Mouse (Mus musculus) kidney, embryonic 15.5 days (tissue): Measurements from ENCODE around the gene Ikzf3. TPM values are rescaled to one million over a fixed set of nuclear protein-coding genes. Genes with fewer than 3 reads are reported as not detected.

Source experiments
- ATAC-seq: fragments of 200-750 bp; cut with Nextera tagmentation; replicated peaks from 2 replicates; pipeline ENCODE4 v1.8.0; 2017; ENCODE audit warnings: moderate TSS enrichment; ENCODE audit not compliant: low FRiP score
- H3K27ac ChIP-seq: fragments of 300-500 bp; sonication (generic); 2 replicates; pipeline ENCODE4 v1.5.1; 2015; ENCODE audit warnings: mild to moderate bottlenecking, inconsistent platforms
- H3K27me3 ChIP-seq: fragments of 300-500 bp; sonication (generic); 2 replicates; pipeline ENCODE4 v1.6.1; 2015; ENCODE audit warnings: inconsistent platforms
- H3K36me3 ChIP-seq: fragments of 300-500 bp; sonication (generic); 2 replicates; pipeline ENCODE4 v1.6.1; 2015; ENCODE audit warnings: inconsistent platforms
- H3K4me1 ChIP-seq: fragments of 300-500 bp; sonication (generic); 2 replicates; pipeline ENCODE4 v1.6.1; 2015; ENCODE audit warnings: inconsistent platforms
- H3K4me2 ChIP-seq: fragments of 300-500 bp; sonication (generic); 2 replicates; pipeline ENCODE4 v1.6.1; 2015; ENCODE audit warnings: moderate library complexity, mild to moderate bottlenecking, inconsistent platforms
- H3K4me3 ChIP-seq: fragments of 300-500 bp; sonication (generic); replicated peaks from 2 replicates; pipeline ENCODE4 v1.5.1; 2015; ENCODE audit warnings: mild to moderate bottlenecking, inconsistent platforms
- H3K9ac ChIP-seq: fragments of 300-500 bp; sonication (generic); 2 replicates; pipeline ENCODE4 v1.6.1; 2015; ENCODE audit warnings: mild to moderate bottlenecking, inconsistent platforms
- H3K9me3 ChIP-seq: fragments of 300-500 bp; sonication (generic); replicated peaks from 2 replicates; pipeline ENCODE4 v1.6.1; 2016; ENCODE audit warnings: inconsistent platforms
- WGBS: fragments of 180-500 bp; shearing (Covaris S2); methylation state at CpG from one replicate; pipeline ENCODE4 v1.1.7; 2015; ENCODE audit warnings: mixed read lengths; 5-methylcytosine and 5-hydroxymethylcytosine counted together
- polyA plus RNA-seq: library from polyadenylated mRNA; unstranded; fragments of >200 nt; fragmentation: Nextera tagmentation; extraction: Ambion mirVana; gene quantifications from 2 replicates; pipeline ENCODE4 v1.2.1, GENCODE M21; 2015

Gene Ikzf3
- polyA plus RNA-seq, 1 experiment from 2014 or later, result 0.43 TPM

DNA sequence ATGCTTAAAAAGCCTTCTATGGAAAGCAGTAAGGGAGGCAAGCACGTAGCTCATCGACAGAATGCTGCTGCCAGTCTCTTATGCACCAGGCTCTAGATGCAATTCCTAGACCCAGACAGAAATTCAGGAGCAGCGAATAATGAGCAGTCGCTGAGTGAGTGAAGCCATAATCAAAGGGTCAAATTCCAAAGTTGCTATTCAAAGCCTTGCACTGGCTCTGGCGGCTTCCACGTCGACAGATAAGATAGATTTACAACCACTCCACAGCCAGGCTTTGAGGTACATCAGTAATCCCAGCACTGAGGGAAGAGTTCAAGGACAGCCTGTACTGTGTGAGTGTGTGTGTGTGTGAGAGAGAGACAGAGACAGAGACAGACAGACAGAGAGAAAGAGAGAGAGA is 15.1 kb upstream of the Ikzf3 start:
- WGBS, result 33% methylated on average over 7 of the region's 7 CpGs
- no peak for ATAC-seq

GRCm38 (mm10) chr11:98555124-98555700 is 9.4 kb upstream of the Ikzf3 start:
- no peak overlapping the region for H3K27ac ChIP-seq
- peaks cover 11% of the 10 kb centered on the region for H3K4me1 ChIP-seq
- no peak overlapping the region for H3K9ac ChIP-seq
- no peaks in the 10 kb centered on the region for H3K36me3 ChIP-seq
- H3K4me2 ChIP-seq, result no peak overlapping the region
- WGBS, result 70% methylated on average over 12 of the region's 12 CpGs
- no peak for ATAC-seq
- H3K27me3 ChIP-seq, result peaks cover 11% of the 10 kb centered on the region
- no peak overlapping the region for H3K4me3 ChIP-seq
- H3K9me3 ChIP-seq, result no peaks in the 10 kb centered on the region

More for the DNA sequence above, 15.1 kb upstream of the Ikzf3 start:
- peaks cover 6% of the 10 kb centered on the region; the same call in 1 of the 2 replicates for H3K27me3 ChIP-seq
- H3K9me3 ChIP-seq, result no peaks in the 10 kb centered on the region
- no peak overlapping the region for H3K4me3 ChIP-seq
- H3K4me1 ChIP-seq, result no peaks in the 10 kb centered on the region
- H3K4me2 ChIP-seq, result no peak overlapping the region
- H3K9ac ChIP-seq, result no peak overlapping the region
- H3K36me3 ChIP-seq, result no peaks in the 10 kb centered on the region
- H3K27ac ChIP-seq, result no peak overlapping the region

DNA sequence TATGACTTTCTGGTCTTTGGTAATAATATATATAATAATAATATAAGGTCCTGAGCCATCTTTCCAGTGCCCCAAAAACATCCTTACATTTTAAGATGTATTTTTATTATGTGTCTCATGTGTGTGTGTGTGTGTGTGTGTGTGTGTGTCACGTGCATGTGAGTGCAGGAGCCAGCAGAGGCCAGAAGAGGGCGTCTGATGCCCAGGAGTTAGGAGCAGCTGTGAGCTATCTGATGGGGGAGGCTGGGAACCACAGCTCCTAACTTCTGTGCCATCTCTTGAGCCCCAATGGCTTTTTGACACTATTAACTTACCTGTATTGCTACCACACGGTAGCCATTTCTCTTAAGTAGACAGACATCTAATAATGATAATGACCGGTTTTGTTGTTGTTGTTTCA is 8.1 kb upstream of the Ikzf3 start:
- H3K9me3 ChIP-seq, result no peaks in the 10 kb centered on the region
- H3K4me2 ChIP-seq, result no peak overlapping the region
- peaks cover 23% of the 10 kb centered on the region for H3K27me3 ChIP-seq
- H3K4me3 ChIP-seq, result no peak overlapping the region
- no peak for ATAC-seq
- 87% methylated on average over 4 of the region's 4 CpGs for WGBS
- H3K9ac ChIP-seq, result no peak overlapping the region
- no peak overlapping the region for H3K27ac ChIP-seq
- no peaks in the 10 kb centered on the region for H3K36me3 ChIP-seq
- H3K4me1 ChIP-seq, result peaks cover 11% of the 10 kb centered on the region

- Histone ChIP-seq H3K4me1 (peaks cover 11% of the 10 kb centered on the region), H3K27me3 (peaks cover 45% of the 10 kb centered on the region), H3K9me3 (no peaks in the 10 kb centered on the region), H3K36me3 (no peaks in the 10 kb centered on the region), H3K27ac (peak within 1 kb of the TSS; percentile 85), H3K4me2 (peak within 1 kb of the TSS; percentile 90), H3K4me3 (peak within 1 kb of the TSS; percentile 94), H3K9ac (peak within 1 kb of the TSS; percentile 63)
- ATAC-seq, result peak; percentile 97
- under 1% methylated on average over 51 of the region's 51 CpGs for WGBS
These were observed 5.4 kb upstream of the Ikzf3 start, which contains the start of gene Zpbp2 for GRCm38 (mm10) chr11:98550975-98551828. Zpbp2 (plus strand) TSS chr11:98551097.

- H3K4me2 ChIP-seq, result peak overlapping the region; percentile 90
- peaks cover 17% of the 10 kb centered on the region for H3K4me1 ChIP-seq
- H3K4me3 ChIP-seq, result peak overlapping the region; percentile 94
- H3K27ac ChIP-seq, result no peak overlapping the region
- WGBS, result 16% methylated on average over 20 of the region's 20 CpGs
- H3K9me3 ChIP-seq, result no peaks in the 10 kb centered on the region
- H3K27me3 ChIP-seq, result peaks cover 52% of the 10 kb centered on the region
- H3K9ac ChIP-seq, result peak overlapping the region; percentile 63
- ATAC-seq, result no peak
- no peaks in the 10 kb centered on the region for H3K36me3 ChIP-seq
These were observed 4.6 kb upstream of the Ikzf3 start for GRCm38 (mm10) chr11:98550311-98550974.

DNA sequence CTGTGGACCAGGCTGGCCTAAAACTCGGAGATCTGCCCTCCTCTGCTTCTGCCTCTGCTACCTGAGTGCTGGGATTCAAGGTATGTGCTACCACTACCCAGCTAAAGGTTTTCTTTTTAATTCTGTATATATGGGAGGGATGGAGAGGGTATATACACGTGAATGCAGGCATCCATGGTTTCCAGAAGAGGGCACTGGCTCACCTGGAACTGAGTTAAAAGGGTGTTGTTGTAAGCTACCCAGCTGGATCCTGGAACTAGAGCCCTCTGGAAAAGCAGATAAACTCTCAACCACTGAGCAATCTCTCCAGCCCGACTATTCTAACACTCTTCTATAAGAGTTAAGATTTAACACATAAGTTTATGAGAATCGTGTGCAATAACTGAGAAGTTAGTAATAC is 3.5 kb upstream of the Ikzf3 start:
- H3K36me3 ChIP-seq, result no peaks in the 10 kb centered on the region
- peaks cover 20% of the 10 kb centered on the region for H3K4me1 ChIP-seq
- no peak overlapping the region for H3K27ac ChIP-seq
- H3K9me3 ChIP-seq, result no peaks in the 10 kb centered on the region
- no peak overlapping the region for H3K4me3 ChIP-seq
- H3K9ac ChIP-seq, result no peak overlapping the region
- peaks cover 60% of the 10 kb centered on the region for H3K27me3 ChIP-seq
- WGBS, result 70% methylated on average over 4 of the region's 4 CpGs
- no peak for ATAC-seq
- H3K4me2 ChIP-seq, result no peak overlapping the region

GRCm38 (mm10) chr11:98547308-98547693 is 1.5 kb upstream of the Ikzf3 start:
- 61% methylated on average over 3 of the region's 3 CpGs for WGBS

GRCm38 (mm10) chr11:98546529-98547307 is 887 bp upstream of the Ikzf3 start:
- 42% methylated on average over 12 of the region's 12 CpGs for WGBS
- peaks cover 81% of the 10 kb centered on the region for H3K27me3 ChIP-seq

More at GRCm38 (mm10) chr11:98547308-98547693, 1.5 kb upstream of the Ikzf3 start:
- Histone ChIP-seq H3K9me3 (no peaks in the 10 kb centered on the region), H3K27ac (no peak overlapping the region), H3K27me3 (peaks cover 76% of the 10 kb centered on the region), H3K9ac (no peak overlapping the region), H3K36me3 (no peaks in the 10 kb centered on the region), H3K4me3 (no peak overlapping the region), H3K4me1 (peaks cover 20% of the 10 kb centered on the region), H3K4me2 (no peak overlapping the region)
- ATAC-seq, result no peak

DNA sequence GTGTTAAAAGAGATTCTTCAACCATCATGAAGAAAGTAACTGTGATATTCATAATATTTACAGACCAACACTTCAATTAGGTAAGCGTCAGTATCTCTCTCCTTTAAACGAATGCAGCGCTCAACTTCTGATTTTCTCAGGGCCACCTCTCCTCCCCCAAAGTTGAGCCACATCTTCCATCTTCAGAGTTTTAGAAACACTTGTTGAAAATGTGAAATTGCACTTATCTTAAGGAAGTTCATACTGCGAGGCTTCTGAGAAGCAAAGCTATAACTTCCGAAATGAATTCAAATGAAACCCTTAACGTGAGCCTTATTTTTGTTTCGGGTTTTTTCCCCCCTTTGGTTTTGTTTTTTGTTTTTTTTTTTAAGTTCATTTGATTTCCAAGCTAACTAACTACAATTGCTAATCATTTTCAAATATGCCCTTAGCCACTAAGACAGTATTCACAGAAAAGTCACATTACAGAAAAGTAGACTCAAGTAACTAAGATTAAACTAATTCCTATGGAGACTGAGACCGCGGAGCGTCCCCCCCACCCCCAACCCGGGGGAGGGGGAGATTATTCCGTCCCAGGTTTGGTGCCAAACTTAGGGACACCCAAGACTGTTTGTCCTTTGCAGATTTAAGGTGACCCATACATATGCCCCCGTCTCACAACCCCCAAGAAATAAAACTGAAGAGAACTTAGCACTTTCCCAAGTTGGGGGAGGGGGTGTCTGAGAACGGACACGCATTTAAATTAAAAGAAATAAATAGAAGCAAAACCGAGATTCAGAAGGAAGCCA is 747 bp downstream of the Ikzf3 start:
- ATAC-seq, result no peak
- WGBS, result 2% methylated on average over 16 of the region's 16 CpGs

More at GRCm38 (mm10) chr11:98546529-98547307, 887 bp upstream of the Ikzf3 start:
- ATAC-seq, result no peak
- H3K4me2 ChIP-seq, result no peak overlapping the region
- H3K9ac ChIP-seq, result no peak overlapping the region
- peaks cover 18% of the 10 kb centered on the region for H3K4me1 ChIP-seq
- no peaks in the 10 kb centered on the region for H3K36me3 ChIP-seq
- H3K27ac ChIP-seq, result no peak overlapping the region
- H3K4me3 ChIP-seq, result no peak overlapping the region
- no peaks in the 10 kb centered on the region for H3K9me3 ChIP-seq

DNA sequence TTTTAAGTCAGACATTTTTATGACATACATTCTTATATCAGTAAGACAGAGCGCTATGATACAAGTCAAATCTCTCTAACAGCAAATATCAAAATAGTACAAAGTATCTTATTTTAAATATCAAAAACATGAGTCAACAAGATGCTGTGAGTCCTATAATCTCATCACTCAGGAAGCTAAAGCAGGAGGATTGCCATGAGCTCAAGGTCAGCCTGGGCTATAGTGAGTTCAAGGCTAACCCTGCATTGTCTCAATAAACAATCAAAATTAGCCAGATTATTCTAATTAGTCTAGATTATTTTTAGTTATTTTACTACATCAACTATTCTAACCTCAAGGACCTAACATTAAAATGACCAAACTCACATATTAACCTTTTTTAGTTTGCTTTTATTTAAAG is 2.4 kb downstream of the Ikzf3 start:
- H3K27ac ChIP-seq, result no peak overlapping the region
- H3K4me3 ChIP-seq, result no peak overlapping the region
- peaks cover 62% of the 10 kb centered on the region for H3K27me3 ChIP-seq
- 96% methylated on average over 1 of the region's 1 CpGs for WGBS
- no peak overlapping the region for H3K4me2 ChIP-seq
- H3K4me1 ChIP-seq, result peaks cover 9% of the 10 kb centered on the region
- H3K9ac ChIP-seq, result no peak overlapping the region
- no peak for ATAC-seq
- H3K9me3 ChIP-seq, result no peaks in the 10 kb centered on the region
- no peaks in the 10 kb centered on the region for H3K36me3 ChIP-seq

More for the DNA sequence above, 747 bp downstream of the Ikzf3 start:
- no peak overlapping the region for H3K27ac ChIP-seq
- peak overlapping the region; percentile 54 for H3K4me3 ChIP-seq
- no peaks in the 10 kb centered on the region for H3K36me3 ChIP-seq
- H3K9me3 ChIP-seq, result no peaks in the 10 kb centered on the region
- H3K27me3 ChIP-seq, result peaks cover 78% of the 10 kb centered on the region
- H3K4me1 ChIP-seq, result peaks cover 9% of the 10 kb centered on the region
- H3K9ac ChIP-seq, result no peak overlapping the region; the same call in 1 of the 2 replicates
- H3K4me2 ChIP-seq, result peak overlapping the region; percentile 94

DNA sequence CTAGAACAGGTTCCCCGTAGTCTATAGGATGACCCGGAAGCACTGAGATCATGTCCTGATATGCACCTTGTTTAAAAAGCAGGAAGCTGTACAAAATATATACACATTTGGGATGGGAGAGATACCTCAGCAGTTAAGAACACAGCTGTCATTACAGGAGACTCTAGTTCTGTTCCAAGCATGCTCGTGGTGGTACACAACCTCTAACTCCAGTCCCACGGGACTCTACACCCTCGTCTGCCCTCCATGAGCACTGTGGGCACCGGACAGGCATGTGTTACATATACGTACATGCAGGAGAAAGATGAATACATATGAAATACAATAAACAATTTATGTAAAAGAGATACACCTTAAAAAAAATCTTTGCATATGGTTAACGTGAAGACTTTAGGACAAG is 3.3 kb downstream of the Ikzf3 start:
- Histone ChIP-seq H3K4me3 (no peak overlapping the region), H3K4me2 (no peak overlapping the region), H3K36me3 (no peaks in the 10 kb centered on the region), H3K9me3 (no peaks in the 10 kb centered on the region), H3K4me1 (peaks cover 9% of the 10 kb centered on the region), H3K27me3 (peaks cover 53% of the 10 kb centered on the region), H3K9ac (no peak overlapping the region), H3K27ac (no peak overlapping the region)
- ATAC-seq, result no peak
- WGBS, result 72% methylated on average over 8 of the region's 8 CpGs
